Mouse (Mus musculus) hindbrain, postnatal 0 days (tissue): ENCODE results near the gene Zfp57. TPM values are rescaled to one million over a fixed set of nuclear protein-coding genes. Genes with fewer than 3 reads are reported as not detected.
"Not testable (repeated sequence)": the region's sequence is repeated elsewhere in the genome, so short reads cannot be mapped to it uniquely, and the experiment has no call there.

Experiments used
- ATAC-seq: fragments of 200-750 bp; cut with Nextera tagmentation; 2 replicates; pipeline ENCODE4 v1.8.0; 2017; ENCODE audit warnings: mild to moderate bottlenecking, moderate TSS enrichment, moderate library complexity
- DNase-seq: peaks from one replicate; pipeline ENCODE4 v3.0.0-alpha.2; 2015; ENCODE audit warnings: low spot score
- H3K27ac ChIP-seq: fragments of 300-500 bp; sonication (generic); 2 replicates; pipeline ENCODE4 v1.5.1; 2014; ENCODE audit warnings: mild to moderate bottlenecking
- H3K27me3 ChIP-seq: fragments of 300-500 bp; sonication (generic); 2 replicates; pipeline ENCODE4 v1.6.1; 2014; ENCODE audit warnings: low read length, mixed read lengths; ENCODE audit not compliant: insufficient read depth
- H3K36me3 ChIP-seq: fragments of 300-500 bp; sonication (generic); 2 replicates; pipeline ENCODE4 v1.6.1; 2014; ENCODE audit warnings: low read length, mixed read lengths; ENCODE audit not compliant: insufficient read depth
- H3K4me1 ChIP-seq: fragments of 300-500 bp; sonication (generic); 2 replicates; pipeline ENCODE4 v1.6.1; 2014; ENCODE audit warnings: antibody characterized with exemption, low read length, mixed read lengths; ENCODE audit not compliant: insufficient read depth
- H3K4me2 ChIP-seq: fragments of 300-500 bp; sonication (generic); 2 replicates; pipeline ENCODE4 v1.6.1; 2014; ENCODE audit warnings: low read depth, mild to moderate bottlenecking, low read length, moderate library complexity, mixed read lengths
- H3K4me3 ChIP-seq: fragments of 300-500 bp; sonication (generic); 2 replicates; pipeline ENCODE4 v1.5.1; 2014; ENCODE audit warnings: low read length
- H3K9ac ChIP-seq: fragments of 300-500 bp; sonication (generic); replicated peaks from 2 replicates; pipeline ENCODE4 v1.6.1; 2014; ENCODE audit warnings: mild to moderate bottlenecking, low read length, moderate library complexity, mixed read lengths
- H3K9me3 ChIP-seq: fragments of 300-500 bp; sonication (generic); 2 replicates; pipeline ENCODE4 v1.6.1; 2016; ENCODE audit warnings: low read length, mixed read lengths
- CTCF ChIP-seq: IDR thresholded peaks from 2 replicates; pipeline ENCODE4 v1.5.1; 2016; ENCODE audit warnings: antibody characterized with exemption, control low read depth, low read depth
- WGBS: fragments of 180-500 bp; shearing (Covaris S2); extraction: QIAGEN DNeasy Blood & Tissue Kit; methylation state at CpG from one replicate; pipeline ENCODE4 v1.1.7; 2014; 5-methylcytosine and 5-hydroxymethylcytosine counted together
- polyA plus RNA-seq: library from polyadenylated mRNA; unstranded; fragments of >200 nt; fragmentation: Nextera tagmentation; extraction: Ambion mirVana; gene quantifications from 2 replicates; pipeline ENCODE4 v1.2.1, GENCODE M21; 2015
- total RNA-seq: library from RNA; depleted of rRNA; stranded (reverse); fragments of >200 nt; gene quantifications from 2 replicates; pipeline ENCODE4 v1.2.3, GENCODE M21; 2014

Gene Zfp57
- total and polyA plus RNA-seq, 2 experiments from 2014 or later, result 118 TPM

GRCm38 (mm10) chr17:37008161-37008560, 7.2 kb downstream of the Zfp57 start:
- no peaks in the 10 kb centered on the region for H3K9me3 ChIP-seq
- ATAC-seq (no peak), DNase-seq (no peak)
- H3K27me3 ChIP-seq, result no peaks in the 10 kb centered on the region
- H3K36me3 ChIP-seq, result peaks cover 19% of the 10 kb centered on the region; the same call in 1 of the 2 replicates
- no peak overlapping the region for H3K4me3 ChIP-seq
- TF ChIP-seq CTCF, result no peak
- H3K27ac ChIP-seq, result no peak overlapping the region
- no peaks in the 10 kb centered on the region for H3K4me1 ChIP-seq
- 93% methylated on average over 6 of the region's 6 CpGs for WGBS
- no peak overlapping the region for H3K9ac ChIP-seq
- H3K4me2 ChIP-seq, result no peak overlapping the region

- no peak overlapping the region for H3K27ac ChIP-seq
- H3K4me2 ChIP-seq, result no peak overlapping the region
- no peak overlapping the region for H3K9ac ChIP-seq
- no peaks in the 10 kb centered on the region for H3K9me3 ChIP-seq
- H3K27me3 ChIP-seq, result no peaks in the 10 kb centered on the region
- ATAC-seq (no peak), DNase-seq (no peak)
- TF ChIP-seq CTCF, result no peak
- no peaks in the 10 kb centered on the region for H3K4me1 ChIP-seq
- no peak overlapping the region for H3K4me3 ChIP-seq
- peaks cover 19% of the 10 kb centered on the region; the same call in 1 of the 2 replicates for H3K36me3 ChIP-seq
- 95% methylated on average over 17 of the region's 17 CpGs for WGBS
Observed at GRCm38 (mm10) chr17:37009460-37010042, 8.6 kb downstream of the Zfp57 start.

GRCm38 (mm10) chr17:37011719-37012118, 10.8 kb downstream of the Zfp57 start:
- H3K27ac ChIP-seq, result no peak overlapping the region
- no peak overlapping the region for H3K4me2 ChIP-seq
- no peak for TF ChIP-seq CTCF
- H3K4me1 ChIP-seq, result no peaks in the 10 kb centered on the region
- no peak for DNase-seq
- no peak overlapping the region for H3K4me3 ChIP-seq
- H3K27me3 ChIP-seq, result no peaks in the 10 kb centered on the region
- no peak overlapping the region for H3K9ac ChIP-seq
- 74% methylated on average over 3 of the region's 3 CpGs for WGBS
- no peak for ATAC-seq
- peaks cover 19% of the 10 kb centered on the region; the same call in 1 of the 2 replicates for H3K36me3 ChIP-seq
- no peaks in the 10 kb centered on the region for H3K9me3 ChIP-seq

- H3K9ac ChIP-seq, result no peak overlapping the region
- no peaks in the 10 kb centered on the region for H3K27me3 ChIP-seq
- TF ChIP-seq CTCF, result no peak
- H3K27ac ChIP-seq, result no peak overlapping the region
- peaks cover 19% of the 10 kb centered on the region; the same call in 1 of the 2 replicates for H3K36me3 ChIP-seq
- H3K4me2 ChIP-seq, result no peak overlapping the region
- H3K4me1 ChIP-seq, result no peaks in the 10 kb centered on the region
- DNase-seq, result no peak
- WGBS, result 76% methylated on average over 5 of the region's 5 CpGs
- no peaks in the 10 kb centered on the region for H3K9me3 ChIP-seq
- ATAC-seq, result peak; percentile 27; the same call in 1 of the 2 replicates
- no peak overlapping the region for H3K4me3 ChIP-seq
Observed at GRCm38 (mm10) chr17:37012141-37012540, 11.2 kb downstream of the Zfp57 start.

GRCm38 (mm10) chr17:37016333-37016732, 15.4 kb downstream of the Zfp57 start:
- ATAC-seq (no peak), DNase-seq (no peak)

GRCm38 (mm10) chr17:37018328-37018727, 17.4 kb downstream of the Zfp57 start:
- no peaks in the 10 kb centered on the region for H3K27me3 ChIP-seq
- 61% methylated on average over 3 of the region's 3 CpGs for WGBS
- no peaks in the 10 kb centered on the region for H3K9me3 ChIP-seq
- H3K4me3 ChIP-seq, result no peak overlapping the region
- no peak for ATAC-seq
- DNase-seq, result no peak
- no peak overlapping the region for H3K4me2 ChIP-seq
- no peaks in the 10 kb centered on the region for H3K4me1 ChIP-seq
- no peaks in the 10 kb centered on the region for H3K36me3 ChIP-seq
- no peak overlapping the region for H3K9ac ChIP-seq
- no peak for TF ChIP-seq CTCF
- no peak overlapping the region for H3K27ac ChIP-seq

More at GRCm38 (mm10) chr17:37016333-37016732, 15.4 kb downstream of the Zfp57 start:
- Histone ChIP-seq H3K27me3 (no peaks in the 10 kb centered on the region), H3K4me3 (no peak overlapping the region), H3K9me3 (no peaks in the 10 kb centered on the region), H3K27ac (no peak overlapping the region), H3K36me3 (no peaks in the 10 kb centered on the region), H3K4me1 (no peaks in the 10 kb centered on the region), H3K4me2 (no peak overlapping the region), H3K9ac (no peak overlapping the region)
- TF ChIP-seq CTCF, result no peak

GRCm38 (mm10) chr17:37019242-37019641, 18.3 kb downstream of the Zfp57 start:
- H3K4me3 ChIP-seq, H3K9me3 ChIP-seq: not testable (repeated sequence)
- WGBS, result 97% methylated on average over 5 of the region's 5 CpGs

More at GRCm38 (mm10) chr17:37019242-37019641, 18.3 kb downstream of the Zfp57 start:
- not testable (repeated sequence) for ATAC-seq, H3K4me2 ChIP-seq, H3K9ac ChIP-seq, DNase-seq, H3K36me3 ChIP-seq, H3K27me3 ChIP-seq, H3K4me1 ChIP-seq, H3K27ac ChIP-seq
